In genomic region chr14:21546351-21546750, GRCm38 (mm10) we compare ENCODE assay signal across 16 mouse cellular contexts.
DNase-seq lines count a peak whose midpoint lies in the region; ATAC-seq lines count a peak whose summit lies in the region.
"Had no signal": no experiment of that assay in that cellular context is flagged by ENCODE, and none has a peak within 500 bp of the region (broad histone marks: within the 10 kb centered on the region; RNA-seq: fewer than 3 reads in every experiment).

No protein-coding gene starts in this region.

- H3K4me2 ChIP-seq in embryonic facial prominence, embryonic 12.5 days (replicated peaks): no peak overlapping the region
- H3K4me2 ChIP-seq in forebrain, embryonic 15.5 days (replicated peaks): no peak overlapping the region
- H3K4me2 ChIP-seq: liver, embryonic 13.5 days had no signal

- H3K27ac ChIP-seq in embryonic facial prominence, embryonic 12.5 days: peak overlapping the region; percentile 46; the same call in 1 of the 2 replicates
- no peak overlapping the region; the same call in 1 of the 2 replicates for H3K27ac ChIP-seq in embryonic facial prominence, embryonic 10.5 days (replicated peaks)
- H3K27ac ChIP-seq in forebrain, embryonic 15.5 days (replicated peaks): peak overlapping the region; percentile 40; the same call in 1 of the 2 replicates
- peak overlapping the region; percentile 73; the same call in 1 of the 2 replicates for H3K27ac ChIP-seq in midbrain, embryonic 10.5 days (replicated peaks)

- no peak overlapping the region for H3K4me3 ChIP-seq in embryonic facial prominence, embryonic 12.5 days
- no peak overlapping the region for H3K4me3 ChIP-seq in embryonic facial prominence, embryonic 10.5 days
- no peak overlapping the region for H3K4me3 ChIP-seq in forebrain, embryonic 15.5 days
- no peak overlapping the region for H3K4me3 ChIP-seq in midbrain, embryonic 10.5 days
- H3K4me3 ChIP-seq: liver, embryonic 13.5 days had no signal

- no peaks in the 10 kb centered on the region for H3K9me3 ChIP-seq in embryonic facial prominence, embryonic 12.5 days
- H3K9me3 ChIP-seq in embryonic facial prominence, embryonic 10.5 days: peaks cover 4% of the 10 kb centered on the region; the same call in 1 of the 2 replicates
- no peaks in the 10 kb centered on the region for H3K9me3 ChIP-seq in forebrain, embryonic 15.5 days
- H3K9me3 ChIP-seq in midbrain, embryonic 10.5 days (replicated peaks): peaks cover 7% of the 10 kb centered on the region; the same call in 1 of the 2 replicates
- H3K9me3 ChIP-seq: liver, embryonic 13.5 days had no signal

- peaks cover 34% of the 10 kb centered on the region for H3K4me1 ChIP-seq in embryonic facial prominence, embryonic 12.5 days
- peaks cover 35% of the 10 kb centered on the region for H3K4me1 ChIP-seq in embryonic facial prominence, embryonic 10.5 days
- peaks cover 56% of the 10 kb centered on the region for H3K4me1 ChIP-seq in forebrain, embryonic 15.5 days
- H3K4me1 ChIP-seq in midbrain, embryonic 10.5 days: peaks cover 52% of the 10 kb centered on the region

- H3K9ac ChIP-seq in embryonic facial prominence, embryonic 12.5 days: no peak overlapping the region
- H3K9ac ChIP-seq in forebrain, embryonic 15.5 days (replicated peaks): no peak overlapping the region
- H3K9ac ChIP-seq: liver, embryonic 13.5 days had no signal

- DNase-seq in embryonic facial prominence, embryonic 10.5 days (ENCODE audit: low spot score): no peak
- peak; percentile 11 for DNase-seq in Muller cell, postnatal 12 days (ENCODE audit: inconsistent ontology term)
- no peak for DNase-seq in midbrain, embryonic 10.5 days (ENCODE audit: low spot score)
- DNase-seq in adrenal gland, postnatal 36 days: no peak
- DNase-seq in adipocyte (ENCODE audit: low spot score): no peak
- DNase-seq in lung, postnatal 4 days: no peak
- DNase-seq: adrenal gland, postnatal 14 days; gastrocnemius, postnatal 36 days; heart, postnatal 14 days; kidney, adult 9 months; left cerebral cortex, postnatal 4 days; liver, embryonic 13.5 days; lung, postnatal 36 days; thymus, adult 18-20 months had no signal

- no peak for ATAC-seq in embryonic facial prominence, embryonic 12.5 days (ENCODE audit: insufficient number of reproducible peaks, insufficient read depth, low FRiP score, low TSS enrichment)
- ATAC-seq in forebrain, embryonic 15.5 days (replicated peaks): no peak

- no peaks in the 10 kb centered on the region for H3K27me3 ChIP-seq in embryonic facial prominence, embryonic 12.5 days
- no peaks in the 10 kb centered on the region for H3K27me3 ChIP-seq in embryonic facial prominence, embryonic 10.5 days (replicated peaks; ENCODE audit: low read depth, poor library complexity, severe bottlenecking)
- no peaks in the 10 kb centered on the region for H3K27me3 ChIP-seq in forebrain, embryonic 15.5 days
- H3K27me3 ChIP-seq in midbrain, embryonic 10.5 days (ENCODE audit: low read depth, poor library complexity, severe bottlenecking): no peaks in the 10 kb centered on the region
- H3K27me3 ChIP-seq: liver, embryonic 13.5 days had no signal

- peaks cover 6% of the 10 kb centered on the region for H3K36me3 ChIP-seq in embryonic facial prominence, embryonic 12.5 days
- H3K36me3 ChIP-seq in embryonic facial prominence, embryonic 10.5 days (replicated peaks): peaks cover 12% of the 10 kb centered on the region
- H3K36me3 ChIP-seq in forebrain, embryonic 15.5 days: peaks cover 10% of the 10 kb centered on the region; the same call in 1 of the 2 replicates
- peaks cover 14% of the 10 kb centered on the region for H3K36me3 ChIP-seq in midbrain, embryonic 10.5 days

- WGBS in embryonic facial prominence, embryonic 12.5 days: 46% methylated on average over 3 of the region's 3 CpGs
- WGBS in embryonic facial prominence, embryonic 10.5 days: 76% methylated on average over 3 of the region's 3 CpGs
- 11% methylated on average over 3 of the region's 3 CpGs for WGBS in forebrain, embryonic 15.5 days
- 68% methylated on average over 3 of the region's 3 CpGs for WGBS in midbrain, embryonic 10.5 days
